In the genomic region with DNA sequence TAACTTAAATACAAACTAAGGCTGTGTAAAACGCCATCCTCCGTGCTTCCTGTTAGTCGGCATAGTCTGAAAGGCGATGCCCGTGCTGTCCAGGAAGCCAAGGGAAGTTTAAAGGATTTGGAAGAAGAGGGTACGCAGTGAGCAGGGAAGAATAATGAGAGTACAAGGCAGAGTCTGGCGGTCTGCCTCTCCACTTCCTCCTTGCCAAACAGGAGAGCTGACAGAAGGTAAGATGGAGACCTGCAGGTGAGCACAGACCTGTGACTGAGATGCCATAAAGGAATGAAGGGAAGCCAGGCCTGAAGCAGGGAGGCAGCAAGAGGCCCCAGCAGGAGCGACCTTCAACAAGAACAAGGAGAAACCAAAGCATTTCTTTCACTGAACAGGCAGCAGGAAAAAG, we compare ENCODE assay signal across 18 mouse cellular contexts. TPM values are rescaled to one million over a fixed set of nuclear protein-coding genes. Genes with fewer than 3 reads are reported as not detected.
"Had no signal": no experiment of that assay in that cellular context is flagged by ENCODE, and none has a peak within 500 bp of the region (broad histone marks: within the 10 kb centered on the region; RNA-seq: fewer than 3 reads in every experiment).

No protein-coding gene starts in this region.

- DNase-seq: liver; liver, embryonic 13.5 days; liver, postnatal 0 days; lung, postnatal 14 days; retina, postnatal 1 day; right cerebral cortex, postnatal 4 days; spleen, adult 18-20 months; thymus, adult 18-20 months; thymus, postnatal 14 days had no signal

- H3K9ac ChIP-seq: limb, embryonic 12.5 days; liver, embryonic 13.5 days; liver, postnatal 0 days; lung, embryonic 15.5 days; midbrain, embryonic 15.5 days had no signal

- ATAC-seq: liver, postnatal 0 days; midbrain, embryonic 15.5 days had no signal

- H3K27ac ChIP-seq: left cerebral cortex, adult 2 months; limb, embryonic 12.5 days; liver, embryonic 13.5 days; lung, embryonic 15.5 days; macrophage; midbrain, embryonic 15.5 days; neural tube, embryonic 13.5 days had no signal

- H3K4me3 ChIP-seq: left cerebral cortex, adult 2 months; limb, embryonic 12.5 days; liver, embryonic 13.5 days; lung, embryonic 15.5 days; megakaryocyte, embryonic 14.5 days; midbrain, embryonic 15.5 days; neural tube, embryonic 13.5 days had no signal

- H3K36me3 ChIP-seq: liver, embryonic 13.5 days had no signal

- H3K9me3 ChIP-seq: limb, embryonic 12.5 days; liver, embryonic 13.5 days; lung, embryonic 15.5 days; midbrain, embryonic 15.5 days; neural tube, embryonic 13.5 days had no signal

- H3K4me2 ChIP-seq: limb, embryonic 12.5 days; liver, embryonic 13.5 days; lung, embryonic 15.5 days; midbrain, embryonic 11.5 days; midbrain, embryonic 15.5 days; neural tube, embryonic 13.5 days had no signal

- H3K27me3 ChIP-seq: limb, embryonic 12.5 days; lung, embryonic 15.5 days; midbrain, embryonic 15.5 days; neural tube, embryonic 13.5 days had no signal

RNA-seq across cellular contexts. Expression of a gene that starts 4.9 kb away (rescaled TPM):
- total RNA-seq: monocyte, adult 5-6 weeks had no signal
